Mouse (Mus musculus) neutrophil, adult 5-6 weeks (primary cell): ENCODE results near the gene Nfya. TPM values are rescaled to one million over a fixed set of nuclear protein-coding genes. Genes with fewer than 3 reads are reported as not detected.
A peak's percentile ranks its signal among the peaks of the same experiment; 100 is the strongest.
"Not testable (repeated sequence)": the region's sequence is repeated elsewhere in the genome, so short reads cannot be mapped to it uniquely, and the experiment has no call there.

ENCODE experiments used
- ATAC-seq: fragments of 151-379, 151-347 bp; 2 replicates; pipeline ENCODE4 v1.8.0; 2017; ENCODE audit warnings: mild to moderate bottlenecking, moderate TSS enrichment; ENCODE audit not compliant: insufficient number of reproducible peaks, poor library complexity, low FRiP score, severe bottlenecking; ENCODE audit errors: extremely low read depth
- total RNA-seq: library from RNA; stranded (forward); fragments of 200-1000 nt; gene quantifications from 2 replicates; pipeline ENCODE4 v1.2.3, GENCODE M21; 2017

Nfya gene
- total RNA-seq, 1 experiment from 2014 or later = 47.7 TPM

DNA sequence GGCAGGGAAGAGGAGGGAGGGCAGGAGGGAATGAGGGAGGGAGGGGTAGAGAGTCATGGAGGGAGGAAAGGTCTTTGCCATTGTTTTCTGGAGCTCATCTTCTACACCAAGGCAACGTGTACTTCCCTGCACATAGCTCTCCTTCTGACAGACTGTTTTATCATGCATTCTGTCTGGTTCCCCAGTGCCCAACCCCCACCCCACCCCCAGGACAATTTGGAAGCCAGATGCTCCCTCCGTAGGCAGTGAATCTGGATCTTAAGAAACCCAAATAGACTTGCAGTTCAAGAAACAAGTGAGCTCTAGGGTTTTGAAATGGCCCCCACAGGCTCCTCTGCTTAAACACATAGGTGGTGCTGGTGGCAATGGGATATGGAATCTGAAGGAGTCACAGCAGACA is 51.8 kb downstream of the Nfya start:
- no peak for ATAC-seq

DNA sequence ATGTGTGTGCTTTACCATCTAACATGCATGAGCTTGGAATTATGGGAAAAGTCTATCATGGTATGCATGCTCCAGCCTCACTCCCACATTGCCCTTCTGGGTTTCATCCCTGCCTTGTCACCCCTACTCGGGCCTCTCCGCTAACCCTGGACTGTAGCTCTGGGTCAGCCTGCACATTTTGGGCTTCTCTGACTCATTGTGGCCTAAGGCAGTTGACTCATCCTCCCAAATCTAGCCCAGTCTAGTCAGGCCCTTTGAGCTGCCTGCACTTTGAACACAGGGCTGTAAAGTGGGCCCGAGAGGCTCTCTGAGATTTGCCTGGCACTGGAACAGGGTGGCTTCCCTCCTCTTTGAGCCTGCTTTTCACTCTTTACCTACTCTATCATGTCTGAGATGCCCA is 53.9 kb downstream of the Nfya start:
- ATAC-seq = no peak

DNA sequence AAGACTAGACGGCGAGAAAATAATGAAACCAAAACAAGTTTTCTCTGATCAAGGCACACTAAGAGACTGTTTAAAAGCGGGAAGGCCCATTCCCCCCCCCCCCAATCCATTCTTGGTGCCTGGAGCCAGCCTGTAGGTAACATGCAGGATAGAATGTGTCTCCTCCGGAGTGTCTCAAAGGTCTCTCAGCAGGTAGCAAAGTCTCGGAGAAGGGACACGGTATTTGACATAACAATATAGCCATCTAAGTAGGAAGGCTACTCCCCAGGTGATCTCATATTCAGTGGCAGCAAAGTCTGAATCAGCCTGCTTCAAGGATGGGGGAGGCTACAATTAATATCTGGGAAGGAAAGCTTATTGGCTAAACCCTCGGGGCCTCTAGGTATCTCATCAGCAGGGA is 56.7 kb downstream of the Nfya start:
- ATAC-seq = not testable (repeated sequence)

DNA sequence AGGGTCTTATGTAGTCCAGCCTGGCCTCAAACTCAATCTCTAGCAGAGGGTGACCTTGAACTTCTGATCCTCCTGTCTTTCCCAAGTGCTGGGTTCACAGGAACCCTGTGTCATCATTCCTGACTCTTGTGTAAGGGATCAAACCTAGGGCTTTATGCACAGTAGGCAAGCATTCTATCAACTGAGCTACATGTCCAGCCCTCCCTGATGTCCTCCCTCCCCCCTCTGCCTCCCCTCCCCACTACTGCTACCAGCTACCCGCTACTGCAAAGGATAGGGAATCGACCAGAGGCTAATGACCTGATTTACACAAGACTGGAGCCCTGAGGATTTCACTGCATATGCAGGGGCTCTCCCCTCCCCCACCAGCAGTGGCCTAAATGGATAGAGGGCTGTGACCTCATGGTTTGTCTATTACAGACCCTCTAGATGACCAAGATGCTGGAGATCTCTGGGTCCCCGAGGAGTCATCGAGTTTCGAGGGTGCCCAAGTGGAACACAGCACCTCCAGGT is 59.0 kb downstream of the Nfya start:
- ATAC-seq = no peak

DNA sequence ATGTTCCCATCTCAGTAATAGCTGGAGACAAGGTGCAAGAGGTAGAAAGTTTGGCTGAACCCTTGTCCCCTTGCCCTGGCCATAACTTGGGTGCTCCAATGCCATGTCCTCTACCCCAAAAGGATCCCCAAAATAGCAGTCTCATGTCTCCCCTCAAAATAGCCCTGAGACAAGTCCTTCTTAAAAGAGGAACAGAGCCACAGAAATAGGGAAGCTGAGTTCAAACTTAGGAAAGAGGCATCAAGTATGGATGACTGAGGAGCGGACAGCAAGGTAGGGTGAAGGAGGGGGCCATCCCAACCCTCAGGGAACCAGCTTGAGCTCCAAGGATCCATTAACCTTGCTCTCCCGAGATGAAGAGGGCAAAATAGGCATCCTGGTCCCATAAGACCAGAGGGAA is 62.4 kb downstream of the Nfya start:
- peak; percentile 28; the same call in 1 of the 2 replicates for ATAC-seq

DNA sequence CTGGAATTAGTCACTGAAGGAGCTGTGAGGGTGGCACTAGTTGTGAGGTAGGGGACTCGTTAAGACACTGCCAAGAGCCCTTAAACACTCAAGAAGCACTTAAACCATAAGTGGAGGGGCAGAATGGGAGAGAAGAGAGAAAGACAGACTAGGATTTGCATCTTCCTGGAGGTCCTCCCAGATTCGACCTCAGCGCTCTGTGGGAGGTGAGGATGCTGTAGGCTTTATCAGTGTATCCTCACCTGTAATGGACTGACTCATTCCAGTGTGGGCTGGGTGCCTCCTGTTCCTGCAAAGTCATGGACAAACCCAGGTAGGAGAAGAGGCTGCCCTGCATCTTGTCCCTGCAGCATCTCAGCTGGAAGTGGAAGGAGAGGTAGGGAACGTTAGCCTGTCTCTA is 62.9 kb downstream of the Nfya start:
- no peak for ATAC-seq

DNA sequence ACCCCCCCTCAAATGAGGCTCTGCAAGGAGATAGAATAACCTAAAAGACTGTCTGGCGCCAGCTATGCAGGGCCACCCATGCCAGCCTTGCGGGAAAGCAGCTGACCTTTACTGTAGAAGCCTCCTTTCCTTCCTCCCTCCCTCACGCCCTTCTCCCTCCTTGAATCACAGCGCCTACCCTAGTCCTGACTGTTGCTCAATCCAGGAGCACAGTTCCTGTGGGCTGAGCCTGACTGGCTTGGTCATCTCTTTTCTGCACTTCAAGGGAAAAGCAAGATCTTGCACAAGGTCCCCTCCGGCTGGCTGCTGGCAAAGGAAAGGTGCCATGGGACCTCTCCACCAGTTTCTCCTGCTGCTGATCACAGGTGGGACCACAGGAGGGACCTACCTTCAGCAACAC is 63.5 kb downstream of the Nfya start, which contains the start of gene Trem2:
Gene Trem2 (plus strand): TSS at position 171 of the 400 bp plus-strand sequence.
- ATAC-seq = no peak

DNA sequence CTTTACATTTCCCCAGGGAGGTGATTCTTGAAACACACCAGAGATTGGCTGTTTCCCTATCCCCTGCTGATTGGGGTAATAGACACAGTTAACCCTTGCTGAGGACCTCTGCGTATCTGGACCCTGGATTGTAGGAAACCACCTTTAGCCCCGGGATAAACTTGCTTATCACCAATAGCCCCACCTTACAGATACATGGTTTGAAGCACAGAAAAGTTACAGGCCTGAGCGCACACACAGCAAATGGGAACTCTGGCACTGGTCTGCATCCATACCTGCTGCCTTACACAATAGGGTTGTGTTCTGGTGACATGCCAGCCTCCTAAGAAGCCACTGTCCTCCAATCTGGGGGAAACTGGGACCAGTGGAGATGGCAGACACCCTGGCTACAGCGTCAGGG is 63.9 kb downstream of the Nfya start:
- ATAC-seq = no peak

DNA sequence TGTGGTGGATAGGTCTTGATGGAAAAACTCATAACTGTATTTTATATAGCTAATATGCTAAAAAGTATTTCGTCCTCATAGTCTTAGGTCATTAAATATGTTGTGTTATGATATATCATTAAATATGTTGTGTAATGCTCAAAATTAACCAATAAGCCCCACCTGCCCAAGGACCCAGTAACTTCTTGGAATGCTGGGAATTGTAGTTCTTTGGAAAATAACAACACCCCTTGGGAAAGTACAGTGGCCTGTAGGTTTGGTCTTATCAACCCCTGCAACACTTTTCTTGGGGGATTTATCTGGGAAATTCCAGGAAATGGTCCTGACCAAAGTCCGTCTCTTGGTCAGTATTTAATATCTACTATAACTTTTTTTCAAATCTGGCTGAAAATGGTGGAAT is 66.6 kb downstream of the Nfya start:
- ATAC-seq = no peak

DNA sequence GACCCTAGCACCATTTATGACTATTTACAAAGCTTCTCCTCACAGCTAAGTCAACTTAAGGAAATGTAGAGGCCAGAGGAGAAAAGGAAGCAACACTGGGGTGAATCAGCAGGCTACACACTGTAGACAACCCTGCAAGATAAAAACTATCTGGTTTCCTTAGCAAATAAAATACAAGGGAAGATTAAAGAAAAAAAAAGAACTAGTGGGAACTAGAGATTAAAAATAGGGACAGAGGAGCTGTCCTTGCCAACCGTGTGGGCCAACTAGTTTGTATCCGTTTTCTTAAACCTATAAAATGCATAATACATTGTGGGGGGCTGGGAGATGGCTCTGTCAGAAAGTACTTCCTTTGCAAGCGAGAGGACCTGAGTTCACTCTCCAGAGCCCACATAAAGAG is 67.8 kb downstream of the Nfya start:
- no peak for ATAC-seq

DNA sequence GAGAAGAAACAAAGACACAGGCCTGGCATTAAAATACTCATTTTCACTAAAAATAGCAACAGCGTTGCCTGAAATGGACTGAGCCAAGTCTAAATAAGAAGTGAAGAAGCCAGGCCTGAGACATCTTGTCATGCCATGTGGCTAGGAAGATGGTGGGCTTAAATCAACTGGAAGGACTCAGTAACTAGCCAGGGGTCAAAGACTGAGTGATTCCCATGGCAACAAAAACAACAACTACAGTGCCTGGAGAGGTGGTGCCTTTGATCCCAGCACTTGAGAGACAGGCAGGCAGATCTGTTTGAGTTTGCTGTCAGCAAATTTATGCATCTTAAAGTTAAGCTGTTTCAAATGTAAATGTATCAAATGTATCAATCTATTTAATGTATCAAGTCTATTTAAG is 69.4 kb downstream of the Nfya start:
- ATAC-seq = no peak

Other genes with a start within 250 kb of the Nfya start
- gene A530064D06Rik, start 242.6 kb downstream of the Nfya start, total RNA-seq = 129 and 143 TPM in 2 replicates
- 172 and 173 TPM in 2 replicates for gene Trem1, start 177.1 kb downstream of the Nfya start, total RNA-seq
- 140 and 149 TPM in 2 replicates for gene Trem3, start 162.1 kb downstream of the Nfya start, total RNA-seq
- 47.1 and 49.0 TPM in 2 replicates for gene Treml4, start 145.6 kb downstream of the Nfya start, total RNA-seq
- 145 and 151 TPM in 2 replicates for gene Treml2, start 110.4 kb downstream of the Nfya start, total RNA-seq
- gene B430306N03Rik, start 93.8 kb downstream of the Nfya start, total RNA-seq = 99.2 and 102 TPM in 2 replicates
- gene Trem2, start 63.5 kb downstream of the Nfya start, total RNA-seq = 2.6 and 3.7 TPM in 2 replicates
- 7.0 and 9.8 TPM in 2 replicates for gene Treml1, start 50.0 kb downstream of the Nfya start, total RNA-seq
- gene Oard1, start 108 bp upstream of the Nfya start, total RNA-seq = 92.3 and 97.1 TPM in 2 replicates
- gene Apobec2, start 23.0 kb upstream of the Nfya start, total RNA-seq = not detected in 2 replicates
- 2.5 and 3.8 TPM in 2 replicates for gene Tspo2, start 41.6 kb upstream of the Nfya start, total RNA-seq
- 5.2 and 11.3 TPM in 2 replicates for gene Unc5cl, start 45.0 kb upstream of the Nfya start, total RNA-seq